Mouse (Mus musculus) heart, postnatal 0 days (tissue): ENCODE data around the gene Ubqln1. TPM values are rescaled to one million over a fixed set of nuclear protein-coding genes. Genes with fewer than 3 reads are reported as not detected.

Experiments
- ATAC-seq: fragments of 200-750 bp; cut with Nextera tagmentation; 2 replicates; pipeline ENCODE4 v1.8.0; 2017; ENCODE audit warnings: low read depth, moderate number of reproducible peaks, moderate library complexity; ENCODE audit not compliant: insufficient read depth
- DNase-seq: peaks from one replicate; pipeline ENCODE4 v3.0.0-alpha.2; 2016; ENCODE audit warnings: low spot score
- H3K27ac ChIP-seq: fragments of 300-500 bp; sonication (generic); 2 replicates; pipeline ENCODE4 v1.5.1; 2014; ENCODE audit warnings: low read depth, mild to moderate bottlenecking
- H3K27me3 ChIP-seq: fragments of 300-500 bp; sonication (generic); 2 replicates; pipeline ENCODE4 v1.6.1; 2014; ENCODE audit warnings: low read length, mixed read lengths; ENCODE audit not compliant: control insufficient read depth, insufficient read depth
- H3K36me3 ChIP-seq: fragments of 300-500 bp; sonication (generic); replicated peaks from 2 replicates; pipeline ENCODE4 v1.6.1; 2014; ENCODE audit warnings: low read length, mixed read lengths; ENCODE audit not compliant: control insufficient read depth, insufficient read depth
- H3K4me1 ChIP-seq: fragments of 300-500 bp; sonication (generic); 2 replicates; pipeline ENCODE4 v1.6.1; 2014; ENCODE audit warnings: antibody characterized with exemption; ENCODE audit not compliant: control insufficient read depth, insufficient read depth
- H3K4me2 ChIP-seq: fragments of 300-500 bp; sonication (generic); 2 replicates; pipeline ENCODE4 v1.6.1; 2014; ENCODE audit warnings: low read depth, mild to moderate bottlenecking, low read length, moderate library complexity
- H3K4me3 ChIP-seq: fragments of 300-500 bp; sonication (generic); 2 replicates; pipeline ENCODE4 v1.5.1; 2014; ENCODE audit warnings: low read depth, low read length
- H3K9ac ChIP-seq: fragments of 300-500 bp; sonication (generic); replicated peaks from 2 replicates; pipeline ENCODE4 v1.6.1; 2014; ENCODE audit warnings: low read depth, low read length, mixed read lengths
- H3K9me3 ChIP-seq: fragments of 300-500 bp; sonication (generic); replicated peaks from 2 replicates; pipeline ENCODE4 v1.6.1; 2016; ENCODE audit warnings: low read length; ENCODE audit not compliant: control insufficient read depth
- CTCF ChIP-seq: IDR thresholded peaks from 2 replicates; pipeline ENCODE4 v1.5.1; 2016; ENCODE audit warnings: antibody characterized with exemption, control low read depth, low read depth
- EP300 ChIP-seq: IDR thresholded peaks from 2 replicates; pipeline ENCODE4 v1.6.1; 2016; ENCODE audit warnings: antibody characterized with exemption, low read depth
- WGBS: fragments of 180-500 bp; shearing (Covaris S2); extraction: QIAGEN DNeasy Blood & Tissue Kit; methylation state at CpG from one replicate; pipeline ENCODE4 v1.1.7; 2014; 5-methylcytosine and 5-hydroxymethylcytosine counted together
- polyA plus RNA-seq: library from polyadenylated mRNA; unstranded; fragments of >200 nt; fragmentation: Nextera tagmentation; extraction: Ambion mirVana; gene quantifications from 2 replicates; pipeline ENCODE4 v1.2.1, GENCODE M21; 2015
- total RNA-seq: library from RNA; depleted of rRNA; stranded (reverse); fragments of >200 nt; gene quantifications from 2 replicates; pipeline ENCODE4 v1.2.3, GENCODE M21; 2014; ENCODE audit warnings: low replicate concordance

Gene Ubqln1
- total and polyA plus RNA-seq, 2 experiments from 2014 or later: 48.6 to 125 TPM

DNA sequence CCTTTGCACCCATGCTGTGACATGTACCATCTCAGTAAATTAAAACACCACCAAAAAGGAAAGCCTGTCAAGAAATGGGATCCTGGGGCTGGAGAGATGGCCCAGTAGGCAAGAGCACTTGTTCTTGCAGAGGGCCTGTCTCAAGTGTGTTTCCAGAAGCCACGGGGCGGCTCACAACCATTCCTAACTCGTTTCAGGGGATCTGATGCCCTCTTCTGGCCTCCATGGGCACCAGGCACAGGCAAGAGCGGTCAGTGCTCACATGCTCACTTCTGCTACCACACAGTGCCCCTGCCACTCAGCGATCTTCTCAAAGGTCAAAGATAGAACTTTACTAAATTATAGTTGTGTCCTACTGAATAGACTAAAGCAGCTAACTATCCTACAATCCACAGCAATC, 17.2 kb upstream of the Ubqln1 start:
- TF ChIP-seq CTCF (peak; percentile 61), EP300 (no peak)
- Histone ChIP-seq H3K9ac (no peak overlapping the region), H3K27ac (no peak overlapping the region), H3K36me3 (peaks cover 9% of the 10 kb centered on the region), H3K4me3 (no peak overlapping the region), H3K9me3 (no peaks in the 10 kb centered on the region), H3K4me1 (no peaks in the 10 kb centered on the region), H3K4me2 (no peak overlapping the region), H3K27me3 (no peaks in the 10 kb centered on the region)
- ATAC-seq (peak; percentile 51), DNase-seq (peak; percentile 26)
- WGBS: 38% methylated on average over 5 of the region's 5 CpGs

DNA sequence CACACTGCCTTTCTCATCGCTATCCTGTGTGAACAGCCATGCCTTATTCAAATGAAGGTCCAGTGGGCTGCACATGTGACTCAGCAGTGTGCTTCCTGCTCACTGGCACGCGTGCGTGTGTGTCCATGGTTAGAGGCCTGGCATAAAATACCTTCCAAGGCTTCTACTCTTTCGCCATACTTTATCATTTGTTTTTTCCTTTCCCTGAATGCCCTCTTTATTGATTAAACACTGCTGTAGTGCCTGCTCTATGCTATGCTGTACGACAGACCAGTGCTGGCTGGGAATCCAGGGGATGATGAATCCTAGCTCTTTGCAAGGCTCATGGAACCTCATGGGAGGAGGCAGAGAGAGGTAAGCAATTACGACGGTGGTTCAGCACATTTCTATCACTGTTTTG, 16.6 kb upstream of the Ubqln1 start:
- H3K9me3 ChIP-seq: no peaks in the 10 kb centered on the region
- no peaks in the 10 kb centered on the region for H3K4me1 ChIP-seq
- no peak overlapping the region for H3K4me2 ChIP-seq
- DNase-seq (no peak), ATAC-seq (no peak)
- no peak overlapping the region for H3K9ac ChIP-seq
- TF ChIP-seq CTCF (no peak), EP300 (no peak)
- H3K27ac ChIP-seq: no peak overlapping the region
- WGBS: 83% methylated on average over 8 of the region's 8 CpGs
- H3K27me3 ChIP-seq: no peaks in the 10 kb centered on the region
- peaks cover 5% of the 10 kb centered on the region for H3K36me3 ChIP-seq
- H3K4me3 ChIP-seq: no peak overlapping the region

GRCm38 (mm10) chr13:58228624-58229023, 13.2 kb upstream of the Ubqln1 start:
- no peak overlapping the region for H3K4me2 ChIP-seq
- H3K4me1 ChIP-seq: no peaks in the 10 kb centered on the region
- DNase-seq (no peak), ATAC-seq (no peak)
- 52% methylated on average over 2 of the region's 2 CpGs for WGBS
- no peak overlapping the region for H3K27ac ChIP-seq
- H3K4me3 ChIP-seq: no peak overlapping the region
- TF ChIP-seq EP300: no peak
- no peak for TF ChIP-seq CTCF
- H3K36me3 ChIP-seq: no peaks in the 10 kb centered on the region
- no peaks in the 10 kb centered on the region for H3K9me3 ChIP-seq
- H3K27me3 ChIP-seq: no peaks in the 10 kb centered on the region
- no peak overlapping the region for H3K9ac ChIP-seq

- Histone ChIP-seq H3K4me3 (no peak overlapping the region), H3K4me2 (no peak overlapping the region), H3K4me1 (no peaks in the 10 kb centered on the region), H3K9me3 (no peaks in the 10 kb centered on the region), H3K36me3 (no peaks in the 10 kb centered on the region), H3K27ac (no peak overlapping the region), H3K9ac (no peak overlapping the region), H3K27me3 (no peaks in the 10 kb centered on the region)
- WGBS: 71% methylated on average over 8 of the region's 8 CpGs
- no peak for ATAC-seq
- DNase-seq: no peak
- TF ChIP-seq CTCF: no peak
- no peak for TF ChIP-seq EP300
These were observed 10.2 kb upstream of the Ubqln1 start for GRCm38 (mm10) chr13:58225694-58226093.

DNA sequence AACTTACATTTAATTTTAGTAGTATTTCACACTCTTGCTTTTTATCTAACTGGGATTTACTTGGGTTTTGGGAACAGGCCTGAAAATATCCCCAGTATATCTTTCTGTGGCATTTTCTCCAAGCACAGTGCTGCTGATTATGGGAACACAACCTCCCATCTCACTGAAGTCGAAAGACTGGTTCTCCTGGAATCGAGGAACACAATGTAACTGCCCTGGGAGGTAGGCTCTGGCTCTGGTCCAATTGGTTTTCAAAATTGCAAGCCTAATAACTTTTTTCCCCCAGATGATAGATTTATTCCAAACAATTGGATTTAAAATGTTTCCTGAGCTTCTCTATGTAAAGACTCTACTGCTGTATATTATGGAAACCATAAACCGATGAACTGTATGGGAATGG, 4.8 kb upstream of the Ubqln1 start:
- no peak overlapping the region for H3K4me2 ChIP-seq
- no peaks in the 10 kb centered on the region for H3K27me3 ChIP-seq
- H3K9me3 ChIP-seq: no peaks in the 10 kb centered on the region
- DNase-seq (no peak), ATAC-seq (no peak)
- H3K27ac ChIP-seq: no peak overlapping the region
- peaks cover 4% of the 10 kb centered on the region; the same call in 1 of the 2 replicates for H3K4me1 ChIP-seq
- no peaks in the 10 kb centered on the region for H3K36me3 ChIP-seq
- H3K4me3 ChIP-seq: no peak overlapping the region
- TF ChIP-seq CTCF: no peak
- no peak for TF ChIP-seq EP300
- no peak overlapping the region for H3K9ac ChIP-seq
- WGBS: 69% methylated on average over 3 of the region's 3 CpGs

- H3K9me3 ChIP-seq: no peaks in the 10 kb centered on the region
- TF ChIP-seq EP300 (no peak), CTCF (no peak)
- H3K27ac ChIP-seq: no peak overlapping the region
- peaks cover 20% of the 10 kb centered on the region for H3K4me1 ChIP-seq
- no peak overlapping the region for H3K9ac ChIP-seq
- H3K4me3 ChIP-seq: no peak overlapping the region
- DNase-seq (no peak), ATAC-seq (no peak)
- WGBS: 89% methylated on average over 2 of the region's 2 CpGs
- H3K36me3 ChIP-seq: no peaks in the 10 kb centered on the region
- H3K27me3 ChIP-seq: no peaks in the 10 kb centered on the region
- H3K4me2 ChIP-seq: no peak overlapping the region
These were observed 2.1 kb upstream of the Ubqln1 start for GRCm38 (mm10) chr13:58217536-58217935.
